Mouse (Mus musculus) MEL (cell line): Measurements from ENCODE around the gene Tas2r143. TPM values are rescaled to one million over a fixed set of nuclear protein-coding genes. Genes with fewer than 3 reads are reported as not detected.

Experiments used
- DNase-seq: peaks from one replicate; pipeline ENCODE4 v3.0.0; 2011; ENCODE audit warnings: low read depth, low spot score
- H3K27ac ChIP-seq: 2 replicates; pipeline ENCODE4 v1.5.1; 2012; ENCODE audit warnings: low read depth, mild to moderate bottlenecking, control low read depth, low read length, moderate library complexity; ENCODE audit not compliant: control insufficient read depth
- H3K27me3 ChIP-seq, 2 experiments: fragments of 150-350 bp in 1 of 2; sonication (generic) in 1 of 2; 2 replicates each; pipeline ENCODE4 v1.6.1; 2012; ENCODE audit warnings: low read length in 2 of 2, mild to moderate bottlenecking in 2 of 2, improper control_type of control experiment in 1 of 2, moderate library complexity in 1 of 2; ENCODE audit not compliant: insufficient read depth in 2 of 2, control insufficient read depth in 1 of 2
- H3K36me3 ChIP-seq, 2 experiments: 2 replicates each; pipeline ENCODE4 v1.6.1; 2012 to 2014; ENCODE audit warnings: low read length in 2 of 2, improper control_type of control experiment in 1 of 2, inconsistent platforms in 1 of 2, mild to moderate bottlenecking in 1 of 2; ENCODE audit not compliant: insufficient read depth in 2 of 2, control insufficient read depth in 1 of 2
- H3K4me1 ChIP-seq, 2 experiments: fragments of 150-350 bp in 1 of 2; sonication (generic) in 1 of 2; 2 replicates each; pipeline ENCODE4 v1.6.1; 2012; ENCODE audit warnings: low read length in 2 of 2, improper control_type of control experiment in 1 of 2, mild to moderate bottlenecking in 1 of 2; ENCODE audit not compliant: insufficient read depth in 2 of 2, control insufficient read depth in 1 of 2
- H3K4me3 ChIP-seq, 2 experiments: fragments of 150-350 bp in 1 of 2; sonication (generic) in 1 of 2; 2 replicates each; pipeline ENCODE4 v1.5.1; 2012; ENCODE audit warnings: low read depth in 2 of 2, low read length in 2 of 2, mild to moderate bottlenecking in 2 of 2, moderate library complexity in 2 of 2, control low read depth in 1 of 2, improper control_type of control experiment in 1 of 2; ENCODE audit not compliant: control insufficient read depth in 1 of 2, insufficient read depth in 1 of 2
- H3K79me2 ChIP-seq: 2 replicates; pipeline ENCODE4 v1.6.1; 2012; ENCODE audit warnings: mild to moderate bottlenecking, low read length, moderate library complexity; ENCODE audit not compliant: control insufficient read depth, poor library complexity, insufficient read depth
- H3K9ac ChIP-seq: 2 replicates; pipeline ENCODE4 v1.6.1; 2012; ENCODE audit warnings: low read depth, mild to moderate bottlenecking, control low read depth, low read length, moderate library complexity; ENCODE audit not compliant: control insufficient read depth, poor library complexity, severe bottlenecking
- H3K9me3 ChIP-seq: fragments of 150-350 bp; sonication (generic); replicated peaks from 2 replicates; pipeline ENCODE4 v1.6.1; 2012; ENCODE audit warnings: mild to moderate bottlenecking, low read length, improper control_type of control experiment, moderate library complexity; ENCODE audit not compliant: insufficient read depth
- CHD1 ChIP-seq: IDR thresholded peaks from 2 replicates; pipeline ENCODE4 v1.6.1; 2012; ENCODE audit warnings: low read depth, mild to moderate bottlenecking, inconsistent platforms, low read length, improper control_type of control experiment
- CHD2 ChIP-seq: IDR thresholded peaks from 2 replicates; pipeline ENCODE4 v1.6.1; 2011; ENCODE audit warnings: low read length, improper control_type of control experiment
- E2F4 ChIP-seq: IDR thresholded peaks from 2 replicates; pipeline ENCODE4 v1.6.1; 2011; ENCODE audit warnings: low read depth, low read length, improper control_type of control experiment, borderline replicate concordance
- ELF1 ChIP-seq: IDR thresholded peaks from 2 replicates; pipeline ENCODE4 v1.6.1; 2014; ENCODE audit warnings: low read depth, mild to moderate bottlenecking, inconsistent platforms, low read length, improper control_type of control experiment, moderate library complexity
- EP300 ChIP-seq, 2 experiments: IDR thresholded peaks; 2 replicates each; pipeline ENCODE4 v1.6.1; 2011; ENCODE audit warnings: improper control_type of control experiment in 2 of 2, low read length in 2 of 2, low read depth in 1 of 2, mild to moderate bottlenecking in 1 of 2
- GABPA ChIP-seq: IDR thresholded peaks from 2 replicates; pipeline ENCODE4 v1.6.1; 2012; ENCODE audit warnings: low read depth, mild to moderate bottlenecking, inconsistent platforms, low read length, improper control_type of control experiment, moderate library complexity
- HCFC1 ChIP-seq: IDR thresholded peaks from 2 replicates; pipeline ENCODE4 v1.6.1; 2012; ENCODE audit warnings: low read depth, mild to moderate bottlenecking, inconsistent platforms, low read length, improper control_type of control experiment, moderate library complexity
- JUND ChIP-seq: IDR thresholded peaks from 2 replicates; pipeline ENCODE4 v1.6.1; 2011; ENCODE audit warnings: low read depth, mild to moderate bottlenecking, improper control_type of control experiment, low read length
- KAT2A ChIP-seq: conservative IDR thresholded peaks from 2 replicates; pipeline ENCODE4 v1.6.1; 2012; ENCODE audit warnings: low read depth, low read length, improper control_type of control experiment, inconsistent platforms
- MAZ ChIP-seq: IDR thresholded peaks from 2 replicates; pipeline ENCODE4 v1.6.1; 2012; ENCODE audit warnings: low read depth, mild to moderate bottlenecking, inconsistent platforms, low read length, improper control_type of control experiment
- MEF2A ChIP-seq: IDR thresholded peaks from 2 replicates; pipeline ENCODE4 v1.6.1; 2014; ENCODE audit warnings: low read depth, mild to moderate bottlenecking, inconsistent platforms, low read length, improper control_type of control experiment; ENCODE audit not compliant: poor library complexity, insufficient replicate concordance, severe bottlenecking; ENCODE audit errors: extremely low read depth
- MYC ChIP-seq: IDR thresholded peaks from 2 replicates; pipeline ENCODE4 v1.6.1; 2011; ENCODE audit warnings: low read depth, mild to moderate bottlenecking, low read length, improper control_type of control experiment, moderate library complexity
- NELFE ChIP-seq: IDR thresholded peaks from 2 replicates; pipeline ENCODE4 v1.6.1; 2011; ENCODE audit warnings: low read depth, low read length, improper control_type of control experiment
- NRF1 ChIP-seq: IDR thresholded peaks from 2 replicates; pipeline ENCODE4 v1.6.1; 2014; ENCODE audit warnings: low read depth, mild to moderate bottlenecking, inconsistent platforms, low read length, improper control_type of control experiment, moderate library complexity; ENCODE audit not compliant: poor library complexity, insufficient read depth, severe bottlenecking
- POLR2AphosphoS5 ChIP-seq: IDR thresholded peaks from 2 replicates; pipeline ENCODE4 v1.6.1; 2012; ENCODE audit warnings: low read depth, borderline replicate concordance, mild to moderate bottlenecking, inconsistent platforms, low read length, moderate library complexity, mixed read lengths
- RCOR1 ChIP-seq: IDR thresholded peaks from 2 replicates; pipeline ENCODE4 v1.6.1; 2012; ENCODE audit warnings: low read depth, mild to moderate bottlenecking, inconsistent platforms, low read length, improper control_type of control experiment
- SMC3 ChIP-seq: IDR thresholded peaks from 2 replicates; pipeline ENCODE4 v1.6.1; 2011; ENCODE audit warnings: low read depth, low read length, improper control_type of control experiment
- TAL1 ChIP-seq: IDR thresholded peaks from 2 replicates; pipeline ENCODE4 v1.6.1; 2012; ENCODE audit warnings: mild to moderate bottlenecking, inconsistent platforms, low read length, moderate library complexity, mixed read lengths
- UBTF ChIP-seq: IDR thresholded peaks from 2 replicates; pipeline ENCODE4 v1.6.1; 2012; ENCODE audit warnings: low read depth, mild to moderate bottlenecking, inconsistent platforms, low read length, improper control_type of control experiment, moderate library complexity, borderline replicate concordance; ENCODE audit not compliant: insufficient read depth
- USF1 ChIP-seq: IDR thresholded peaks from 2 replicates; pipeline ENCODE4 v1.6.1; 2014; ENCODE audit warnings: low read depth, mild to moderate bottlenecking, inconsistent platforms, low read length, improper control_type of control experiment, moderate library complexity
- ZC3H11A ChIP-seq: IDR thresholded peaks from 2 replicates; pipeline ENCODE4 v1.6.1; 2012; ENCODE audit warnings: low read depth, mild to moderate bottlenecking, inconsistent platforms, low read length, improper control_type of control experiment
- ZKSCAN1 ChIP-seq: IDR thresholded peaks from 2 replicates; pipeline ENCODE4 v1.6.1; 2012; ENCODE audit warnings: low read depth, mild to moderate bottlenecking, inconsistent platforms, low read length, improper control_type of control experiment, moderate library complexity
- polyA plus RNA-seq, 2 experiments: library from polyadenylated mRNA; stranded (reverse) in 1 of 2; unstranded in 1 of 2; fragments of >175 nt in 1 of 2; fragments of >200 nt in 1 of 2; gene quantifications; 2 replicates each; pipeline versions ENCODE4 v1.2.1 to v1.2.4; 2012; ENCODE audit warnings: low replicate concordance in 2 of 2, low read depth in 1 of 2; ENCODE audit not compliant: insufficient read length in 2 of 2, insufficient read depth in 1 of 2, missing spikeins in 1 of 2
- total RNA-seq: library from RNA; depleted of rRNA; stranded (reverse); fragments of 300-350 nt; gene quantifications from 2 replicates; pipeline ENCODE4 v1.2.3, GENCODE M21; 2012; rRNA removed

The Tas2r143 gene
- total RNA-seq (not detected in 2 replicates), polyA plus RNA-seq (not detected)

GRCm38 (mm10) chr6:42399938-42400337 lies at the start of gene Tas2r143:
Gene Tas2r143, plus strand, starts transcription at chr6:42400238.
- H3K36me3 ChIP-seq: peaks cover 0 to 11% of the 10 kb centered on the region in 2 experiments; a peak in 2 of 4 replicates
- peaks cover 0 to 2% of the 10 kb centered on the region in 2 experiments; a peak in 1 of 4 replicates for H3K27me3 ChIP-seq
- no peak within 1 kb of the TSS for H3K27ac ChIP-seq
- no peak for DNase-seq
- H3K4me1 ChIP-seq: peaks cover 2 to 11% of the 10 kb centered on the region in 2 experiments; a peak in 3 of 4 replicates
- no peak within 1 kb of the TSS for H3K9ac ChIP-seq
- TF ChIP-seq POLR2AphosphoS5 (no peak), USF1 (no peak), GABPA (no peak), KAT2A (no peak), CHD1 (no peak), ELF1 (no peak), NELFE (no peak), RCOR1 (no peak), MEF2A (no peak), MAZ (no peak), SMC3 (no peak), ZKSCAN1 (no peak)
- H3K9me3 ChIP-seq: no peaks in the 10 kb centered on the region
- no peak within 1 kb of the TSS for H3K4me3 ChIP-seq
- H3K79me2 ChIP-seq: no peaks in the 10 kb centered on the region

GRCm38 (mm10) chr6:42350968-42351775 lies 48.9 kb upstream of the Tas2r143 start:
- TF ChIP-seq NELFE: no peak
- TF ChIP-seq MYC: no peak
- no peak for TF ChIP-seq CHD2
- TF ChIP-seq JUND: no peak
- no peak for TF ChIP-seq E2F4
- no peak for TF ChIP-seq ZC3H11A
- TF ChIP-seq EP300 (IDR thresholded peaks at IDR 0.05; ENCODE audit: low read depth in 1 of 2, low read length in 2 of 2): no peak
- no peak for TF ChIP-seq UBTF
- TF ChIP-seq CHD1: no peak
- no peak for TF ChIP-seq POLR2AphosphoS5
- no peak for TF ChIP-seq NRF1
- TF ChIP-seq TAL1: no peak
- no peak for TF ChIP-seq HCFC1
- H3K4me3 ChIP-seq: peak overlapping the region; percentile 59 to 82
- H3K36me3 ChIP-seq: peaks cover 0 to 30% of the 10 kb centered on the region in 2 experiments; a peak in 2 of 4 replicates
- H3K4me1 ChIP-seq: peaks cover 11 to 48% of the 10 kb centered on the region in 2 experiments
- no peak for DNase-seq
- no peaks in the 10 kb centered on the region for H3K9me3 ChIP-seq
- H3K27me3 ChIP-seq: no peaks in the 10 kb centered on the region
- peak overlapping the region; percentile 81; the same call in 1 of the 2 replicates for H3K9ac ChIP-seq
- H3K27ac ChIP-seq: peak overlapping the region; percentile 75
- H3K79me2 ChIP-seq: peaks cover 3% of the 10 kb centered on the region
